Mouse (Mus musculus) mesoderm, embryonic 11.5 days (tissue): ENCODE data around the gene Cdkal1.

ENCODE experiments used
- DNase-seq: peaks from one replicate; pipeline ENCODE4 v3.0.0-alpha.2; 2012; ENCODE audit warnings: low read depth, low spot score

Cdkal1 gene

GRCm38 (mm10) chr13:29628607-29629006, 226.9 kb downstream of the Cdkal1 start:
- no peak for DNase-seq

- DNase-seq, result no peak
Observed at GRCm38 (mm10) chr13:29627438-29628124, 227.9 kb downstream of the Cdkal1 start.

- DNase-seq, result no peak
Observed at GRCm38 (mm10) chr13:29624929-29625328, 230.5 kb downstream of the Cdkal1 start.

- DNase-seq, result no peak
Observed at GRCm38 (mm10) chr13:29623636-29624239, 231.7 kb downstream of the Cdkal1 start.

- no peak for DNase-seq
Observed at GRCm38 (mm10) chr13:29621881-29622280, 233.6 kb downstream of the Cdkal1 start.

- no peak for DNase-seq
Observed at GRCm38 (mm10) chr13:29621363-29621762, 234.1 kb downstream of the Cdkal1 start.

- DNase-seq, result no peak
Observed at GRCm38 (mm10) chr13:29620826-29621225, 234.6 kb downstream of the Cdkal1 start.

GRCm38 (mm10) chr13:29616654-29617171, 238.8 kb downstream of the Cdkal1 start:
- no peak for DNase-seq

- no peak for DNase-seq
Observed at GRCm38 (mm10) chr13:29615987-29616386, 239.5 kb downstream of the Cdkal1 start.

- no peak for DNase-seq
Observed at GRCm38 (mm10) chr13:29615081-29615480, 240.4 kb downstream of the Cdkal1 start.

- DNase-seq, result peak; percentile 64
Observed at GRCm38 (mm10) chr13:29610051-29610931, 245.2 kb downstream of the Cdkal1 start.

GRCm38 (mm10) chr13:29609441-29609840, 246.0 kb downstream of the Cdkal1 start:
- no peak for DNase-seq

- DNase-seq, result peak; percentile 61
Observed at GRCm38 (mm10) chr13:29604241-29604640, 251.2 kb downstream of the Cdkal1 start.

- DNase-seq, result no peak
Observed at GRCm38 (mm10) chr13:29603597-29603996, 251.9 kb downstream of the Cdkal1 start.

- DNase-seq, result no peak
Observed at GRCm38 (mm10) chr13:29601033-29601432, 254.4 kb downstream of the Cdkal1 start.

GRCm38 (mm10) chr13:29599646-29600045, 255.8 kb downstream of the Cdkal1 start:
- no peak for DNase-seq

GRCm38 (mm10) chr13:29596735-29597134, 258.7 kb downstream of the Cdkal1 start:
- no peak for DNase-seq

- DNase-seq, result no peak
Observed at GRCm38 (mm10) chr13:29593096-29593495, 262.4 kb downstream of the Cdkal1 start.

- DNase-seq, result no peak
Observed at GRCm38 (mm10) chr13:29590685-29591084, 264.8 kb downstream of the Cdkal1 start.

- DNase-seq, result no peak
Observed at GRCm38 (mm10) chr13:29590164-29590563, 265.3 kb downstream of the Cdkal1 start.

GRCm38 (mm10) chr13:29588693-29589092, 266.8 kb downstream of the Cdkal1 start:
- DNase-seq, result no peak
